Mouse (Mus musculus) left cerebral cortex, adult 18-20 months (tissue): ENCODE measurements around the gene Strn. TPM values are rescaled to one million over a fixed set of nuclear protein-coding genes. Genes with fewer than 3 reads are reported as not detected.
"Not testable (repeated sequence)": the region's sequence is repeated elsewhere in the genome, so short reads cannot be mapped to it uniquely, and the experiment has no call there.

ENCODE experiments used
- DNase-seq, 2 experiments: peaks; one replicate each; pipeline ENCODE4 v3.0.0; 2021 to 2022; ENCODE audit warnings: low spot score in 2 of 2, mixed read lengths in 1 of 2
- total RNA-seq, 2 experiments: library from RNA; stranded (reverse); gene quantifications; 2 replicates each; pipeline ENCODE4 v1.2.3; 2021

The Strn gene
- total RNA-seq, 2 experiments from 2014 or later, result 58.8 to 68.7 TPM

DNA sequence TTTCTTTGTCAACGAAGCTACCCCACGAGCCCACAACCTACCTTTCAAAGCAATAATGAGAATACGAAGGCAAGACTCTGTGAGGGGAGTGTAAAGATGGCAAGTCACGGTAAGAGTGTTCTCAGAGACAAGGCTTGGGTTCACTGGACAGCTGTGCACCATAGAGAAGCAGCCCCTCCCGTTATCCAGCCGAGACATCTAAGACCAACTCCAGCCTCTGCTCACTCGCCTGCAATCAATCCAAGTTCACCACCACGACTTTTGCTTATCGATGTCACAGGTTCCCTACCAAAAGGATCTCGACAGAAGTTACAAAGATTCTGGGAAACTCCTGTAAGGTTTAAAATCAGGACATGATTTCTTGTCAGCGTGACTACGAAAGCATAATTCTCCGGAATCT, 17.9 kb downstream of the Strn start:
- no peak for DNase-seq

DNA sequence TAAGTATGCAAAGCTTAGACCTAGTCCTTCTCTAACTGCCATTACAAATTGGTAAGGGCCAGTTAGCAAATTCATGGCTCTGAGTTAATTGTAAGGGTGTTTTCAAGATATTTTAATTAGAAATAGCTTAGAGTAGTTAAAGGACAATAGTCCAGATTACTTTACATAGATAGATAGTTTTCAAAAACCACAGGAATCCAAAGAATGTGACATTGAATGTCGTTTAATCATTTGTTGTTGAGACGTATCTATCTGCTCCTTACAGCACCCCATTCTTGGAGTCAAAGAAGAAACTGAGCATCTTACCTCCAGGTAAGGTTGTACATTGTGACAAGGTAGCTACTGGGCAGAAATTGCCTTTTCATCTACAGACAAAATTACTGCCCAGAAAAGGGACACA, 26.7 kb downstream of the Strn start:
- no peak for DNase-seq

DNA sequence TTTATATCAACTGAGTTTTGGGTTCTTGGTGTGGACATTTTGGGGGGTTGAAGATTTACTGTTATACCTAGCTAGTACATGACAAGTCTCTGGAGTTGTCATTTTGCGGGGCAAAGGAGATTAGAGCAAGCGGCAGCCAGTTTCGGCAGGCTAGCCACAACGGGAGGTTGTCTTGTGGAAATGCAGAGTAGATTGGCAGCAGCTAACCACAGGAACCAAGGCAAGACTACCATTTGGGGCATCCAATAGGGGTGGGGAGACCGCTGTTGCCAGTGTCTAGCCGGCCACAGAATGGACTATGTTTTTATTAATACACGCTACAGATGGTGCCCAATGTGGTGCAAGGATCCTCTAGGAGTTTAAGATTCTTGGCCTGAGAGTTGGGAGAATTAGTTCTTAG, 28.6 kb downstream of the Strn start:
- DNase-seq, result no peak

DNA sequence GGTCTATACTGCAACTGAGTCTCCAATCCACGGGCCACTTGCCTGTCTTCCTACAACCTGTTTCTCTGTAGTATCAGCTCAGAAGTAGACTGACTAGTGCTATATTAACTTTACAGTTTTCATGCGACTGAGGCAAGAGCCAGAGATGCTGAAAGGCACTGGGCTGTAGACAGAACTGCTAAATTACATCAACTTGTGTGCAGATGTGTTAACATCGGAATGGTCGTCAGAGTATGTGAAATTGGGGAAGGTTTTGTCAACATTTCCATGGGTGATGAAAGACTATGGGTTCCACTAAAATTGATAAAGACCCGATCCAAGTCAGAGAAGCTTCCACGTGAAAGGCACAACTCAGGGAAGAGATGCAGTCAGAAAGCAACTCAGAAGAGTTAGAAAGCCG, 34.0 kb downstream of the Strn start:
- no peak for DNase-seq

DNA sequence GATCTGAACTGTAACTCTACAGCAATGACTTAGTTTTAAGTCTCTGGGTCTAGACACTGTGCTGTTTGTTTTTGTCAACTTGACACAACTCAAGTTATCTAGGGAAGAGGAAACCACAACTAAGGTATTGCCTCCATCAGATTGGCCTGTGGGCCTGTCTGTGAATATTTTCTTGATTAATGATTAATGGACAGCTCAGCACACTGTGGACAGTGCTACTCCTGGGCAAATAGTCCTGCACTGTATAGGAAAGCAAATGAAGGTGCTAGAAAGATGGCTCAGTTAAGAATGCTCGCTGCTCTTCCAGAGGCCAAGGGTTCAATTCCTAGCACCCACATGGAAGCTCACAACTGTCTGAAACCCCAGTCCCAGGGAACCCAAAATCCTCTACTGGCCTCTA, 38.0 kb downstream of the Strn start:
- DNase-seq, result no peak

DNA sequence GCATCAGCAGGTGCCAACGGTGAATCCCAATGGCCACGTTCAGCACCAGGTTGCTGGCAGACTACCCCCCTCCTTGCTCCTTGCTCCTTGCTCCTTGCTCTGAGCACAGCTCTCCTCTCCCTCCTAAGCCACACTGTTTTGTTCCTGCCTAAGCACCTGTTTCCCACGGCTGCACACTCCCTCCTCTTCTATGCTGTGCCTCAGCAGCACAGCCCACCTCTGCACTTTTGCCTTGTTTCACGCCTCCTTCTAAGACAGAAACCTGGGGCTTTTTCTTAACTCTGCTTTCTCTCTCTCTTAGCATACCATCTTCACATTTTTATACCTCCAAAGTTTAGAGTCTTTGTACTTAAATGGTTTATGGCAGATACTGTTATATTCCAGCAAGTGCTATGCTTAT, 39.5 kb downstream of the Strn start:
- no peak for DNase-seq

DNA sequence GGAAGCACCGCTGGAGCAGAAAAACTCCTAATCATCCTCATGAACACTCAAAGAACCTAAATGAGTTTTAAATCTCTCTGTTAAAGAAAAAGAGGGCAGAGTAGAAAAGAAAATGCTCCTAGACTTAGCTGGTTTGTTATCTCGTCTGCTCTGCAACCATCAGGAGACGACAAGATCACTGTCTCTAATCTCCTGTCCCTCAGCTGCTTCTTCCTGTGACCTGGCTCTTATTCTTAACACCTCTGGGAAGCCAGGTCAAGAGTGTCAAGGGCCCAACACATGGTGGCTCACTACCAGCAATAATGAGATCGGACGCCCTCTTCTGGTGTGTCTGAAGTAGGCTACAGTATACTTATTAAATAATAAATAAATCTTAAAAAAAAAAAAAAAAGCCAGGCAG, 40.1 kb downstream of the Strn start:
- no peak for DNase-seq

DNA sequence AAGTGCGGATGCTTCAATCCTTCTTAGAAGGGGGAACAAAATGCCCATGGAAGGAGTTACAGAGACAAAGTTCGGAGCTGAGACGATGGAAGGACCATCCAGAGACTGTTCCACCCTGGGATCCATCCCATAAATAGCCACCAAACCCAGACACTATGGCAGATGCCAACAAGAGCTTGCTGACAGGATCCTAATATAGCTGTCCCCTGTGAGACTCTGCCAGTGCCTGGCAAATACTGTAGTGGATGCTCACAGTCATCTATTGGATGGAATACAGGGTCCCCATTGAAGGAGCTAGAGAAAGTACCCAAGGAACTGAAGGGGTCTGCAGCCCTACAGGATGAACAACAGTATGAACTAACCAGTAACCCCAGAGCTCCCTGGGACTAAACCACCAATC, 47.8 kb downstream of the Strn start:
- not testable (repeated sequence) for DNase-seq

DNA sequence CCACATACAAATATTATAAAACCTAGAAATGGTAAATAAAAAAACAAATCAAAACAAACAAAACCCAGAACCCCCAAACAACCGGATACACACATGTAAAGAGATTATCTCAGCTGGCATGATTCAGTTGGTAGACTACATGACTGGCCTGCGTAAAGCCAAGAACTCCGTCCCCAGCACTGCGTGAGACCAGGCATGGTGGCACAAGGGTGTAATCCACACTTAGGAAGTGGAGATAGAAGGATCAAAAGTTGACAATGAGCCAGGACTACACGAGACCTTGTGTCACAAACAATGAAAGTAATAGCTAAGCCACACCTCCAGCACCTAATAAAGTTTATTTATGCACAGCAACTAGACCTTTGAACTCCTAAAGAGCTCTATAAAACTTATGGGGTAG, 49.0 kb downstream of the Strn start:
- no peak for DNase-seq

DNA sequence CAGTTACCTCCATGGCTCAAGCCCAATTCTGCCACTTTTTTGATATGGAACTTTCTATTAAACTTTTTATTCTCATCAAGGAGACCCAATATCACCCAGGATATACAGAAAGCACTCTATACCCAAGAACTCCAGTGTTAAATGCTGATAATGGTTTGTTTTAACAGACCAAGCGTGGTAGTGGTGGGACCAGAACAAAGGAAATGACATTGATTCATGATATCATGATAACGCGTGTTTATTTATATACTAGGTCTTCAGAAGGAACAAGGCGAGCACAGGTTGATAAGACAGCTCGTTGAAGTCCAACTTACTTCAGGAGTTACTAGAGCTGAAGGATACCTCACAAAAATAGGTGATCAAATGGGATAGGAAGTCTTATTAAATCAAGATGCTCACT, 52.0 kb downstream of the Strn start:
- no peak for DNase-seq

DNA sequence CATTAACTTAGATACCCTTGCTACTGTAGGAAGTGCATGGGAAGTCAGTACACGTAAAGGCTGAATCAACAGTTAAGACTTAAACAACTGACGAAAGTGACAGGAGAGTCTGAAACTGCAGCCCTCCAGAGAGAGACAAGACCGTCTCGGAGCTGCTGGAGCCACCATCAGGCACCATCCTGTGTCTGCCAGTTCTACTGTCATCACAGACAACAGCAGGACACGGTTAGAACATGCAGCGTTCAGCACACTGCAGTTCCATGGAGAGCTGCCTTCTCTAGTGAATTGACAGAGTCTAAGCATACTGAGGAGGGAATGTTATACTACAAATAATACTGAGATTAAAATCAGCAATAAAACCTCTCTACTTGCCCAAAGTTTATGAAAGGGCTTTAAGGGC, 54.6 kb downstream of the Strn start:
- no peak for DNase-seq

DNA sequence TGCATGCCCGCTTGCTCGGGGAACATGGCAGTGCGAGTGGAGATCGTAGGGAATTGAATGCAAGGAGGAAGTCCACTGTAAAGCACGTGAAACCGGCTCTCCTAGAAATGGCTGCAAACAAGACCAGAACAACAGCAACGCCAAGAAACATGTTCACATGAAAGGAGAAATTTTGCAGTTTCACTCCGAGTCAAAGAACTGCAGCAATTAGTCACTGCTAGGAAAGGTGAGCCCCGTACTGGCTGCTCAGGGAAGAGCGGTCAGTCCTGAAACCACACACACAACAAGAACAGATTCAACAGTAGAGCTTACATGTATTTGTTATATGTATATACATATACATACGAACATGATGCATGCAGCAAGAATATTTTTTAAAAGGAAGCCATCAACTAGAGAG, 57.5 kb downstream of the Strn start:
- no peak for DNase-seq

DNA sequence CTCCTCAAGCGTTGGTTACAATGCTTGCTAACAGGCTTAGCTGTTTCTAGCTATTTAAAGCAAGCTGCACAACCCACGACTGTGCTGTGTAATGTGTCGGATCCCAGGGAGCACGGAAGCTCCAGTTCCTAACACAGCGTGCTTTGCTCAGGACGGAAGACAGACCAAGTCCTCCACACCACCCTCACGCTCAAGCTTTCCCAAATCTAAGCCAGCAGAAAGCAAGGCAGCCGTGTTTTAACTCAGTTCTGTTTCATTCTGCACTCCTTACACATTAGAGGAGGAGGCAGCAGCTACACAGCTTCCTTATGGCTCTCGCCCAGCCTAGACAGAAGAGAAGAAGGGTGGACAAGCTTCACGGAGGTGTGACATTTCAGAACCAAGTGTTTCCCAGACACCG, 60.2 kb downstream of the Strn start:
- DNase-seq, result peak; percentile 45 to 56

DNA sequence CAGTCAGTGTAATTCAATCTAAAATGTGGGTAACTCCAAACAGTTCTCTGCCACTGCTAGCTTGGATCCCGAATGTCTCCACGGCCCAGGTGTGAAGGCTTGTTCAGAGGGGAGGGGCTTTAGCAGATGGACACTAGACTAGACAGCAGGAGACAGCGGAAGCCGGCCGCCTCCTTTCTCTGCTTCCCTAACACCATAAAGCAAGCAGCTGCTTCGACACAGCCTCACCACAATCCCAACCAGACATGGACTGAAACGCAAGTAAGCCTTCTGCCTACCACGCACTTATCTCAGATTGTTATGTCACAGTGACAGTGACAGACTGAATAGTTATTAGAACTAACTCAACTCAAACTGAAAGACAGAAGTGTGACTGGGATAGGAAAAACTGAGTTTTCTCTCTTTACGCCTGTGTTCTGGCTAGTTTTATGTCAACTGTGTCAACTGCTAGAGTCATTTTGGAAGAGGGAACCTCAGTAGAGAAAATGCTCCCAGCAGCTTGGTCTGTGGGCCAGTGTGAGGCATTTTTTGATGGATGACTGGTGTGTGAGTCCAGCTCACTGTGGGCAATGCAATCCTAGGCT, 71.9 kb downstream of the Strn start:
- DNase-seq, result no peak

DNA sequence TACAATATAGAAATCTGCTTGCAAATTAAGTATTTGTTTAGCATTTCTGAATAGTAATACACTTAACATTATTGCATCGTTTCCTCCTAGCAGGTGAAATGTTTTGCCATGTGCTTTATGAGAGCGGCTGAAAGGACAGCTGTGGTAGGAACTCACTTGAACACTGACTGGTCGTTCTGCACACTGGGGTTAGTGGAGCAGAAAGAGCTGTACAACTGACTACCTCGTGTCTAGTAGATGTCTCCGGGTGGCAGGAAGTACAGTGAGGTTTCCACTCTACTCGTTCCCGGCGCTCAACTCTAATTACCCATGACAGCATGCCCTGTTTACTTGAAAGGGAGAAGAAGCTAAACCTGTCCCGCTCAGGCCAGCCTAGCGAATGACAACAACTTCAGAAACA, 82.2 kb downstream of the Strn start:
- no peak for DNase-seq

DNA sequence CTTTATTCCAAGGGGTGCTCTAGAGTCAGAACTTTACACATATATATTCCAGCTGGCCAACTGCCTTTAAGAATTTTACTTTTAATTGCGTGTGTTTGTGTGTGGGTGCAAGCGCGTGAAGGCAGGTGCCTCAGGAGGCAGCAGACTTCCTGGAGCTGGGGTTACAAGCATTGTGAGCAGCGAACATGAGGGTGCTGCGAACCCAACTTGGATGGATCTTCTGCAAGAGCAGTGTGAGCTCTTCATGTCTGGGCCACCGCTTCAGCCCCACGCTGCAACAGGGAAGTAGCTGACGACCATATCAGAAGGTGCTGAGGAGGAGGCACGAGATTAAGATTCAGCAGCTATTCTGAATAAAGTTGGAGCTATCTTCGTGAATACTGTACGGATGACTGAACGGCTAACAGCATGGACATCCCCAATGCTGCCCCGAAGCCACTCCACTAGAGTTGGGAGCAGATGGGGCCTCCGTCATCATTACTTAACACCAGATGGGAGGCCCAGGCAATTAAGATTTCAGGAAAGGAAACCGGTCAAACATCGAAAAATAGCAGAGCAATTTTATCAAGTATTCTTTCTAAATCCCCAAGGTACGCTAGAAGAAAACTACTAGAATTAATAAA, 93.0 kb downstream of the Strn start:
- DNase-seq, result no peak

DNA sequence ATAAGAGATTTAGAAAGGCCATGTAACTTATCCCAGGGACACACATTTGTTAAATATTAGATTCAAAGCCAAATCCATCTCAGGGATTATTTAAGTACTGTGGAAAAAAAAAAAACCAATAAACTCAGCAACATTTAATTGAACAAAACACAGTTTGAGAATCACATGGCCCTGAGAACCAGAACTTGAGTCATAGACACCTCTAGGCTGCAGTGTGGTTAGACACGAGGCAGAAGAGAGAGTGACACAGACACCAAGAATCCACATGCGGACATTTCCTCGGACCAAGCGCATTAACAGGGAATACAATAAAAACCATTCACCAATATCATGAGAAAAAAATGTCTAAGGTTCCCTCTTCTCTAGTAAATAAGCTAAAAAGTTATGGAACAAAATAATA, 94.7 kb downstream of the Strn start:
- DNase-seq, result no peak

DNA sequence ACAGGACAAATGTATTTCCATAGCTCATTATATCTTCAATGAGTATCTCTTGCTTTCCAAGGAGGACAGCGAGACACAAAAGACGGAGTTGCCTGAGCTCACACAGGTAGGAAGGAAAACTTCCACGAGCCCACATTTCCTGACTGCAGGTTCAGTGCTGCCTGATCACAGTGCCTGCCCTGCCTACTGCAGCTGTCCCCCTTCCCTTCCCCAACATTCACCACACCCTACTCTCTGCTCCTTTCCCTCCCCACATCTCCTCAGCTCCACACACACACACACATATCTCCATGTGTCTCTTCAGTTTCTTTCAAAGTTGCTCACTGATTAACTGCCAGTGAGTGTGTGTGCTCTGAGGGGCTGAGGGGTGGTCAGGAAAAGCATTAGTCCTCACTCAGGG, 96.6 kb downstream of the Strn start:
- DNase-seq, result no peak

DNA sequence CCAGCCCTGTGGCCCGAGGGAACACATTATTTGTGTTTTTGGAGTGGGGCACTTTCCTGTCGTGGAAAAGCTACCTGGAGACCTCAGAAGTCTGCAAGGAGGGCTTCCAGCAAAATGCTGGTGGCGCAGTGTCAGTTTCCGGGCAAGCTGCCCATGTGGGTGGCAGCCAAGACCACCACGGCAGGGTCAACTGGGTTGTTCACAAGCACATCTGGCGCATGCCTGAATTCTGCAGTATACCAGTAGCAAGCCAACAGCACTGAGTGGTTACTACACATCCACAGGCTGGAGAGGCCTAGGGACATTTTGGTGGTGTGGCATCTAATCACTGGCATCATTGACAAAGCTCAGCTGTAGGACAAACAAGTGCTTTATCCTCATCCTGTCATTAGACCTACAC, 97.9 kb downstream of the Strn start:
- no peak for DNase-seq

DNA sequence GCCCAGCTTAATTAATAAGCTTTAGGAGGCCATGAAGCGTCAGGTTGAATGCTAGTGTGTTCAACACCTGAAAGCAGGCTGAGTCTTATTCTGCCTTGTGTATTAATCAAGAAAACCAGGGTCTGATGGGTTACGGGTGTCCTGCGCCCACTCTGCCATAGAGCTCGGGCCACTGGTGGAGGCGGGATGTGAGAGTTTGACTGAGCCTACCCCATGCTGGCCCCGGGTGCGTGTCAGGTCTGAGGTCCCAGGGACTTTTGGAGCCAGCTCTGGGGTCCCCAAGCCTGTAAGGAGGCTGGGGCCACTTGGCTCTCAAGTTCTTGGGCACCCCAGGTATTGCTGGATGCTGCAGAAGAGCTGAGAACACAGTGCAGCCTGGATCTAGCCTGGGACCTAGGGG, 99.9 kb downstream of the Strn start:
- DNase-seq, result no peak

DNA sequence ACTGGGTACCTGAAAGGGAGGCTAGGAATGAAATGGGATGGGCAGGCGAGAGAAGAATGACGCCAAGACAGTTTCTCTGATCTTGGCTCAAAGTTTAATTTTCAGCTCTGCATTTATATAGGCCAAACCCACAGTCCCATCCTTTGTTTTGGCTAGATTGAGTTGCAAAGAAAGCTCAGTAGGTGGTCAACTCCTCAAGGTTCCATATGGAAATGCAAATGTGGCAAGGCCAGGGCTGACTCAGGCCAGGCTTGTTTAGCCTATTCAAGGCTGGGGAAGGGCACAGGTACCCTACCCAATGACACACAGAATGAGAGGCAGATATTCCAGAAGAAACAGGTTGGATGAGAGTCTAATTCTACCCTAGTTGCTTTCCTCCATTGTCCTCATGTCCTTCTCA, 101.4 kb downstream of the Strn start:
- DNase-seq, result no peak

DNA sequence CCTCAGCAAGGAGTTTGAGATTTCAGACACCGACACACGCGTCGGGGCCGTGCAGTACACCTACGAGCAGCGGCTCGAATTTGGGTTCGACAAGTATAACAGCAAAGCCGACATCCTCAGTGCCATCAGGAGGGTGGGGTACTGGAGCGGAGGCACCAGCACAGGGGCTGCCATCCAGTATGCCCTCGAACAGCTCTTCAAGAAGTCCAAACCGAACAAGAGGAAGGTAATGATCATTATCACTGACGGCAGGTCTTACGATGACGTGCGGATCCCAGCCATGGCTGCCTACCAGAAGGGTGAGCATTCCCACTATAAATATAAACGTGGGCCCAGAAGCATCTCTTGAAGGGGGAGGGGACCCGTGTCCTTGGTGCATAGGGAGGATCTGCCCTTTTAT, 112.1 kb downstream of the Strn start:
- DNase-seq, result no peak

DNA sequence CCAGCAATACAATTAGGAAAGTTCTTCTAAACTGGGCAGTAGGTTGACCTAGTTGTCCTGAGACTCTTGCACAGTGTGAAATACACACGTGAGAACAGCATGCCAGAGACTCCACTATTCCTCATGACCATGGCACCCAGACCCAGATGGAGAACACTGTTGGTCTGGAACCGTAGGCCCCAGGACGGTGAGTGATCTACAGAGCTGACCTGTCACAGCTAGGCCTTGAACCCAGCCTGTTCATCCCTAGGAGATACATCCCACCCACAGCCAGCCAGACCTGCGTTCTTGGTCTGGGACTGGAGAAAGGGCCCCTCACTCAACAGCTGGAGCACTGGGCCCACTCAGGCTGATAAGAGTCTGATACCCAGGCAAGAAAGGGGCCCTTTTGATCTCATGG, 115.1 kb downstream of the Strn start:
- no peak for DNase-seq

DNA sequence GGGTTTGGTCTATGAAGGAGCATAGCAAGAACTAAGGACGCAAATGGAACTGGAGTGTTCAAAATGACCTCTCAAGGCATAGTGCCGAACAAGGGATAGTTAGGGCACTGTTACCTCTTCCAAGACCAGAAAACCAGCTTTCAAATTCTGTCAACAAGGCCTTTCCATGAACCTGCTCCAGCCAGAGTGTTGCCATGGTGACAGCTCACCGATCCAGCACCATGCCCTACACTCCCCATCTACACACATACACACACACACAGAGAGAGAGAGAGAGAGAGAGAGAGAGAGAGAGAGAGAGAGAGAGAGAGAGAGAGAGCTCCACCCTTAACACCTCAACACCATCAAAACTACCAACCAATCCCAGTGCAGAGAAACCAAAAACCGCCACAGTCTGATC, 116.3 kb downstream of the Strn start:
- DNase-seq, result no peak
